Mouse (Mus musculus): ENCODE data around the gene Cnr2. TPM values are rescaled to one million over a fixed set of nuclear protein-coding genes. Genes with fewer than 3 reads are reported as not detected.

Cnr2 gene
- polyA plus RNA-seq, 1 experiment from 2014 or later = 0.13 TPM

DNA sequence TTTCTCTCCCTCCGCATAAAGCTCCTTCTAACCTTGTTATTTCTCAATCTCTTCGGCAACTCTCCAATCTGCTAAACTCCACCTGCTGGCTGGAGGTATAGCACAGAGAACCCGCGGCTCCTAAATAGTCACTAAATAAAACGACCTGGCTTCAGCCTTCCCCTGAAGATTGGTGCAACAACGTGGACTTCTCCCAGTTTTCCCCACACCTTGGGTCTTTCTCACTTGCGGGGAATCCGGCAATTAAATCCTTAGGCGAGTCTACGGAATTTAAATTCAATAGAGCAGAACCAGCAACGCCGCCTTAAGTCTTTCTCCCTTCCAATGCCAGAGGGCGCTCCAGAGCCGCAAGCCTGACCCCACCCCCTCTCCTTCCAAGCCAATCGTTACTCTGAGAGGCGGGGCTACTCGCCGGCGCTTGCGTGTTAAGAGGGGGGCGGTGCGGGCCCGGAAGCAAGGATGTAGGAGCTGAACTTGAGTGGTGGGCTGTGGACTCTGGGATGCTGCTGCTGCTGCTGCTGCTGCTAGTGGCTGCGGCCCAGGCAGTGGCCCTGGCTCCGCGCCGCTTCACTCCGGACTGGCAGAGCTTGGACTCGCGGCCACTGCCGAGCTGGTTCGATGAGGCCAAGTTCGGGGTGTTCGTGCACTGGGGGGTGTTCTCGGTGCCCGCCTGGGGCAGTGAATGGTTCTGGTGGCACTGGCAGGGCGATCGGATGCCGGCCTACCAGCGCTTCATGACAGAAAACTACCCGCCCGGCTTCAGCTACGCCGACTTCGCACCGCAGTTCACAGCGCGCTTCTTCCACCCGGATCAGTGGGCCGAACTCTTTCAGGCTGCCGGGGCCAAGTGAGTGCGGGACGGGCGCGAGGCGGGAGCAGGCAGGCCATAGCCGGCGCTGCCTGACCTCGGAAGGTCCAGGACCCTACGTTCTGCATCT, 25.4 kb downstream of the Cnr2 start, which contains the start of gene Fuca1:
Gene Fuca1, plus strand, starts transcription at position 432 of the 938 bp plus-strand sequence.
- 2% methylated on average over 60 of the region's 60 CpGs for WGBS
- no peak within 1 kb of the TSS for H3K27ac ChIP-seq (ENCODE audit: low read depth, low read length)

DNA sequence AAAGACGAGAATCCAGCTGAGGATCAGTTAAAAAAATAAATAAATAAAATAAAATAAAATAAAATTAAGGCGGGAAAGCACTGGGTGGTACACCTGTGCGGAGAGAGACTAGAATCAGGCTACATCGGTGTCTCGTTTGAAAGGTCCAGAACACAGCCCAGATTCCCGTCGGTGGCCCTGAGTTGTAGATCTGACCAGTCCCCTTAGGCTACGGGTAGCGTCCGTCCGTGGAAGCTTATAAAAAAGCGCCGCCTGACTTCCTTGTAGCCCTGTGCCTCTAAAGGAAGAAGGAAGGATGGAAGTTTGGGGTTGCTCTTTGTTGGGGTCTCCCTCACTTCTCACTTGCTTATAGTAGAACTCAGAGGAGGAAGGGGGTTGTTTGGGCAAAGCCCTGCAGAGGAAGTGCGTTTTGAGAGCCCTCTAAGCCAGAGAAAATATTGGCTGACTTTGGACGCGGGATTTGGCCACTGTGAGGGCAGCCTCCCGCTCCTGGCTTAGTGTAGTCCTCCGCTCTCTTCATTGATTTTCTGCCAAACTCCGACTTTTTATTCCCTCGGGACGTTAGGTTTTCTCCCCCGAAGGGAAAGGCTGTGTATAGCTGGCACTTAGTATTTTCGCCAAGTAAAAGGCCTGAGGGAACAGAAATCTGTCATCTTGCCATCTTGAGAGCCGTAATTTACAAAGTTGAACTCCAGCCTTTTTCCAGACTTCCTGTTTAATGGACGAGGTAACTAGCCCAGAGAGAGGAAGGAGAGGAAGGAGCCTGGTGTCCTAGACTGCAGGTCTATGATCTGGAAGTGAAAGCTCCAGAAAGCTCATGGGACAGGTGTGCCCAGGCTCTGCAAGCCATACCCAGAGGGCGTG, 26.3 kb downstream of the Cnr2 start:
- Histone ChIP-seq H3K27ac (ENCODE audit: low read depth, low read length) (no peak overlapping the region), H3K9me3 (ENCODE audit: control insufficient read depth, low read length) (no peaks in the 10 kb centered on the region), H3K36me3 (ENCODE audit: control insufficient read depth, insufficient read depth, low read length) (no peaks in the 10 kb centered on the region), H3K9ac (ENCODE audit: low read length) (peak overlapping the region; percentile 82), H3K4me3 (ENCODE audit: low read depth, low read length) (peak overlapping the region; percentile 69), H3K4me2 (ENCODE audit: low read depth, low read length, severe bottlenecking) (peak overlapping the region; percentile 95), H3K4me1 (replicated peaks; ENCODE audit: control insufficient read depth, insufficient read depth, low read length) (peaks cover 7% of the 10 kb centered on the region; the same call in 1 of the 2 replicates), H3K27me3 (ENCODE audit: control insufficient read depth, insufficient read depth, low read length) (no peaks in the 10 kb centered on the region)
- ATAC-seq (replicated peaks; ENCODE audit: low FRiP score) (peak; percentile 28; the same call in 1 of the 2 replicates), DNase-seq (ENCODE audit: low spot score) (no peak)
- WGBS = 12% methylated on average over 26 of the region's 26 CpGs

More for the DNA sequence above, 25.4 kb downstream of the Cnr2 start, which contains the start of gene Fuca1:
- H3K9me3 ChIP-seq (ENCODE audit: control insufficient read depth, low read length) = no peaks in the 10 kb centered on the region
- peaks cover 7% of the 10 kb centered on the region; the same call in 1 of the 2 replicates for H3K4me1 ChIP-seq (replicated peaks; ENCODE audit: control insufficient read depth, insufficient read depth, low read length)
- DNase-seq (ENCODE audit: low spot score) (peak; percentile 99), ATAC-seq (replicated peaks; ENCODE audit: low FRiP score) (peak; percentile 95)
- no peaks in the 10 kb centered on the region for H3K27me3 ChIP-seq (ENCODE audit: control insufficient read depth, insufficient read depth, low read length)
- no peaks in the 10 kb centered on the region for H3K36me3 ChIP-seq (ENCODE audit: control insufficient read depth, insufficient read depth, low read length)
- peak within 1 kb of the TSS; percentile 69 for H3K4me3 ChIP-seq (ENCODE audit: low read depth, low read length)
- H3K9ac ChIP-seq (ENCODE audit: low read length) = peak within 1 kb of the TSS; percentile 82
- H3K4me2 ChIP-seq (ENCODE audit: low read depth, low read length, severe bottlenecking) = peak within 1 kb of the TSS; percentile 95

DNA sequence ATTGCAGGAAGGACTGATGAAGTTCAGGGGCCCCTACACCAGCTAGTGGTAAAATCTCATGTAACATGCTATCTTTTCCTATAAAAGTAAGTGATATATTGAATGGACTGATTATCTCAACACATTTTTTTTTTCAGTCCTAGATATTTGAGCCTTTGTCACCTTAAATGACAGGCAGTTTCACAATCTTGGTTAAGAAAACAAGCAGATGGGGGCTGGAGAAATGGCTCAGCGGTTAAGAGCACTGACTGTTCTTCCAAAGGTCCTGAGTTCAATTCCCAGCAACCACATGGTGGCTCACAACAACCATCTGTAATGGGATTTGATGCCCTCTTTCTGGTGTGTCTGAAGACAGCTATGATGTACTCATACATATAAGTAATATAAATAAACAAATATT, 27.0 kb downstream of the Cnr2 start:
- Histone ChIP-seq H3K4me2 (ENCODE audit: low read depth, low read length, severe bottlenecking) (peak overlapping the region; percentile 95; the same call in 1 of the 2 replicates), H3K4me1 (replicated peaks; ENCODE audit: control insufficient read depth, insufficient read depth, low read length) (peaks cover 7% of the 10 kb centered on the region; the same call in 1 of the 2 replicates), H3K4me3 (ENCODE audit: low read depth, low read length) (no peak overlapping the region; the same call in 1 of the 2 replicates), H3K27ac (ENCODE audit: low read depth, low read length) (no peak overlapping the region), H3K36me3 (ENCODE audit: control insufficient read depth, insufficient read depth, low read length) (no peaks in the 10 kb centered on the region), H3K9me3 (ENCODE audit: control insufficient read depth, low read length) (no peaks in the 10 kb centered on the region), H3K9ac (ENCODE audit: low read length) (no peak overlapping the region), H3K27me3 (ENCODE audit: control insufficient read depth, insufficient read depth, low read length) (no peaks in the 10 kb centered on the region)
- ATAC-seq (replicated peaks; ENCODE audit: low FRiP score) (no peak), DNase-seq (ENCODE audit: low spot score) (no peak)
- 88% methylated on average over 1 of the region's 1 CpGs for WGBS

DNA sequence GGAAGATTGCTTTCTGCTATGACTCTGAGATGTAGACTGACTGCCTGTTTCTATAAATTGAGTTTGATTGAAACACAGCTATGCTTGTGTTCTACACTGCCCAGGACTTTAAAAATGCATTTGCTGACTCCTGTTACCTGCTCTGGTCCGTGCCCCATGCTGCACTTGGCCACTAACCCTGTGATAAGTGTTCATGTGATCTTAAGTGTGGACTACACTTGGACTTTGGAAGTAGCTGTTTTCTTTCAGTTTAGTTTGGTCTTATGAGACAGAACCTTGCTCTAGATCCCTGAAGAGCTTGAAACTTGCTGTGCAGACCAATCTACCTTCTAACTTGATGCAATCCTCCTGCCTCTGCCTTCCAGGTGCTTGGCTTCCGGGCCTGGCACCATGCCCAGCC, 29.2 kb downstream of the Cnr2 start:
- Histone ChIP-seq H3K4me2 (ENCODE audit: low read depth, low read length, severe bottlenecking) (no peak overlapping the region), H3K27me3 (ENCODE audit: control insufficient read depth, insufficient read depth, low read length) (no peaks in the 10 kb centered on the region), H3K4me1 (replicated peaks; ENCODE audit: control insufficient read depth, insufficient read depth, low read length) (peaks cover 7% of the 10 kb centered on the region; the same call in 1 of the 2 replicates), H3K9ac (ENCODE audit: low read length) (no peak overlapping the region), H3K4me3 (ENCODE audit: low read depth, low read length) (no peak overlapping the region), H3K36me3 (ENCODE audit: control insufficient read depth, insufficient read depth, low read length) (no peaks in the 10 kb centered on the region), H3K9me3 (ENCODE audit: control insufficient read depth, low read length) (no peaks in the 10 kb centered on the region), H3K27ac (ENCODE audit: low read depth, low read length) (no peak overlapping the region)
- 91% methylated on average over 2 of the region's 2 CpGs for WGBS
- ATAC-seq (replicated peaks; ENCODE audit: low FRiP score) (no peak), DNase-seq (ENCODE audit: low spot score) (no peak)

DNA sequence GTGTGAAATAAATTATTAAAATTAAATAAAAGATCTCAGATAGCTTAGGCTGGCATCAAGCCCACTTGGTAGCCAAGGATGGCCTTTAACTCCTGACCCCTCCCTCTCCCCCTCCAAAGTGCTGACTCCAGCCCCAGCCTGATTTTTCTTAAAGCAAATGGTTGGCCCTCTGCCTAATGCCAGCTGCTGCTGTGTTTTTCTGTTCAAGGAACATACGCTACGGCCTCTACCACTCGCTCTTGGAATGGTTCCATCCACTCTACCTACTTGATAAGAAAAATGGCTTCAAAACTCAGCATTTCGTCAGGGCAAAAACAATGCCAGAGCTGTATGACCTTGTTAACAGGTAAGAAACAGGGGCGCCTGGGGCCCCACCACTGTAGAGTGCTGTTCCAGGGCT, 30.1 kb downstream of the Cnr2 start:
- H3K4me3 ChIP-seq (ENCODE audit: low read depth, low read length) = no peak overlapping the region
- no peaks in the 10 kb centered on the region for H3K27me3 ChIP-seq (ENCODE audit: control insufficient read depth, insufficient read depth, low read length)
- H3K36me3 ChIP-seq (ENCODE audit: control insufficient read depth, insufficient read depth, low read length) = no peaks in the 10 kb centered on the region
- no peak overlapping the region for H3K9ac ChIP-seq (ENCODE audit: low read length)
- no peak overlapping the region for H3K27ac ChIP-seq (ENCODE audit: low read depth, low read length)
- DNase-seq (ENCODE audit: low spot score) = no peak
- ATAC-seq (replicated peaks; ENCODE audit: low FRiP score) = no peak
- no peaks in the 10 kb centered on the region for H3K9me3 ChIP-seq (ENCODE audit: control insufficient read depth, low read length)
- 91% methylated on average over 5 of the region's 5 CpGs for whole genome bisulfite sequencing
- no peak overlapping the region for H3K4me2 ChIP-seq (ENCODE audit: low read depth, low read length, severe bottlenecking)
- peaks cover 7% of the 10 kb centered on the region; the same call in 1 of the 2 replicates for H3K4me1 ChIP-seq (replicated peaks; ENCODE audit: control insufficient read depth, insufficient read depth, low read length)

DNA sequence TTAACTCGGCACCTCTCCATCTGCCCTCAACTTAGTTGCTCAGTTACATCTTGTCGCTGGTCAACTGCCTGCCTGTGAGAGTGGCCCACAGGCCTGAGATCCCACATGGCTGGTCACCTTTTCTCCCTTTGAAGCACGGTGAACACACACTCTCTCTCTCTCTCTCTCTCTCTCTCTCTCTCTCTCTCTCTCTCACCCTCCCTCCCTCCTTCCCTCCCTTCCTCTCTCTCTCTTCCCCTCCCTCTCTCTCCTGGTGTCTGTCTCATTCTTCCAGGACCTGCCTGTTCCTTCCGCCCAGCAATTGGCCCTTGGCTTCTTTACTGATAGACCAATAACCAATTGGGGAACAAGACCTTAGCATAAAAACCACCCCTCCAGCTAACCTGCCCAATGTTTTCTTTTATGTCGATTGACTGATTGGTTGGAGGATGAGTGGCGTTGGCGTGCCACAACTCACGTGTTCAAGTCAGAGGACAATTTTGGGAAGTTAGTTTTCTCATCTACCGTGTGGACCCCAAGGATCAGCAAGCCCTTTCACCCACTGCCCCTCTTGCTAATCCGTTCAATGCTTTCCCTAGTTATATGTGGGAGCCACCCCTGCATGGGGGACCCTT, 31.1 kb downstream of the Cnr2 start:
- Histone ChIP-seq H3K4me1 (replicated peaks; ENCODE audit: control insufficient read depth, insufficient read depth, low read length) (peaks cover 5% of the 10 kb centered on the region; the same call in 1 of the 2 replicates), H3K27me3 (ENCODE audit: control insufficient read depth, insufficient read depth, low read length) (no peaks in the 10 kb centered on the region), H3K4me2 (ENCODE audit: low read depth, low read length, severe bottlenecking) (no peak overlapping the region), H3K9ac (ENCODE audit: low read length) (no peak overlapping the region), H3K9me3 (ENCODE audit: control insufficient read depth, low read length) (no peaks in the 10 kb centered on the region), H3K36me3 (ENCODE audit: control insufficient read depth, insufficient read depth, low read length) (no peaks in the 10 kb centered on the region), H3K4me3 (ENCODE audit: low read depth, low read length) (no peak overlapping the region), H3K27ac (ENCODE audit: low read depth, low read length) (no peak overlapping the region)
- WGBS = 91% methylated on average over 10 of the region's 10 CpGs
- DNase-seq (ENCODE audit: low spot score) (no peak), ATAC-seq (replicated peaks; ENCODE audit: low FRiP score) (no peak)

DNA sequence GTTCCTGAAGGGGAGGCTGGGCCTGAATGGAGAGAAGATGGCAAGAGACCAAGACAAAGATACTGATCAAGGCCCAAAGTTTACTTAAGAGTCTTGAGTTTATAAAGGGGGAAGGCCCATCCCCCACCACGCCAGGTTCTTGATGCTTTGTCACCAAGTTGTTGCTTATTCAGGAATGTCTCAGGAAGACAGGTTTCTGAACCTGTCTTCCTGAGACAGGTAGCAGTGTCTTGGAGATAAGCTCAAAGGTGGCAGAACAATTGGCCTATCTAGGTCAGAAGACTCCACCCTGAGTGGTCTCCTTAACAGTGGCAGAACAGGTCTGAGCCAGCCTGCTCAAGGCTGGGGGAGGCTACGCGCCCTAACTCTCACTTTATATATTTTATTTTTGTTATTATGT, 31.7 kb downstream of the Cnr2 start:
- H3K36me3 ChIP-seq (ENCODE audit: control insufficient read depth, insufficient read depth, low read length) = no peaks in the 10 kb centered on the region
- 86% methylated on average over 3 of the region's 3 CpGs for WGBS

DNA sequence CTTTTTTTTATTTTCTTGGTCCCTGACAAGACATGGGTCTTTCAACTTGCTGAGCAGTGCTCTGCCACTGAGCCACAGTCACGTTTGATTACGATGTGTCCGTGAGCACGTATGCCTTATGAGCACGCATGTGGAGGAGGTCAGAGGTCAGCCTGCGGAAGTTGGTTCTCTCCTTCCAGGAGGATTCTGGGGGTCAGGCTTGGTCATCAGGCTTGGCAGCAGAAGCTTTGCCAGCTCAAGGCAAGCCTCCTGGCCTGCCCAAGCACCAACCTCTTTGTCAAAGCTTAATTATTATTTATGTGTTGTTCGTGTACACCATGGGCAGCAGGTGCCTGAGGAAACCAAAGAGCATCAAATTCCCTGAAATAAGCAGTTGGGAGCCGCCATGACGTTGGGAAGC, 33.2 kb downstream of the Cnr2 start:
- Histone ChIP-seq H3K9ac (ENCODE audit: low read length) (no peak overlapping the region), H3K4me1 (replicated peaks; ENCODE audit: control insufficient read depth, insufficient read depth, low read length) (no peaks in the 10 kb centered on the region), H3K4me3 (ENCODE audit: low read depth, low read length) (no peak overlapping the region), H3K4me2 (ENCODE audit: low read depth, low read length, severe bottlenecking) (no peak overlapping the region), H3K27ac (ENCODE audit: low read depth, low read length) (no peak overlapping the region), H3K27me3 (ENCODE audit: control insufficient read depth, insufficient read depth, low read length) (no peaks in the 10 kb centered on the region), H3K36me3 (ENCODE audit: control insufficient read depth, insufficient read depth, low read length) (no peaks in the 10 kb centered on the region), H3K9me3 (ENCODE audit: control insufficient read depth, low read length) (no peaks in the 10 kb centered on the region)
- DNase-seq (ENCODE audit: low spot score) (no peak), ATAC-seq (replicated peaks; ENCODE audit: low FRiP score) (no peak)
- 90% methylated on average over 9 of the region's 9 CpGs for WGBS

More for the DNA sequence above, 31.7 kb downstream of the Cnr2 start:
- H3K9ac ChIP-seq (ENCODE audit: low read length) = no peak overlapping the region
- ATAC-seq (replicated peaks; ENCODE audit: low FRiP score) = no peak
- no peak overlapping the region for H3K4me3 ChIP-seq (ENCODE audit: low read depth, low read length)
- H3K27ac ChIP-seq (ENCODE audit: low read depth, low read length) = no peak overlapping the region
- no peaks in the 10 kb centered on the region for H3K27me3 ChIP-seq (ENCODE audit: control insufficient read depth, insufficient read depth, low read length)
- H3K9me3 ChIP-seq (ENCODE audit: control insufficient read depth, low read length) = no peaks in the 10 kb centered on the region
- peaks cover under 1% of the 10 kb centered on the region; the same call in 1 of the 2 replicates for H3K4me1 ChIP-seq (replicated peaks; ENCODE audit: control insufficient read depth, insufficient read depth, low read length)
- no peak overlapping the region for H3K4me2 ChIP-seq (ENCODE audit: low read depth, low read length, severe bottlenecking)
- no peak for DNase-seq (ENCODE audit: low spot score)
